Mouse (Mus musculus) lung, adult 2 months (tissue): ENCODE results near the gene Mrpl45.

ENCODE experiments used
- CTCF ChIP-seq: fragments of 200-500 bp; IDR thresholded peaks from 2 replicates; pipeline ENCODE4 v1.5.1; 2011; ENCODE audit warnings: mild to moderate bottlenecking, low read length, control low read depth; ENCODE audit not compliant: insufficient read depth
- POLR2A ChIP-seq: fragments of 200-500 bp; IDR thresholded peaks from 2 replicates; pipeline ENCODE4 v1.6.1; 2011; ENCODE audit warnings: low read depth, mild to moderate bottlenecking, control low read depth, low read length, borderline replicate concordance; ENCODE audit errors: extremely low read depth

DNA sequence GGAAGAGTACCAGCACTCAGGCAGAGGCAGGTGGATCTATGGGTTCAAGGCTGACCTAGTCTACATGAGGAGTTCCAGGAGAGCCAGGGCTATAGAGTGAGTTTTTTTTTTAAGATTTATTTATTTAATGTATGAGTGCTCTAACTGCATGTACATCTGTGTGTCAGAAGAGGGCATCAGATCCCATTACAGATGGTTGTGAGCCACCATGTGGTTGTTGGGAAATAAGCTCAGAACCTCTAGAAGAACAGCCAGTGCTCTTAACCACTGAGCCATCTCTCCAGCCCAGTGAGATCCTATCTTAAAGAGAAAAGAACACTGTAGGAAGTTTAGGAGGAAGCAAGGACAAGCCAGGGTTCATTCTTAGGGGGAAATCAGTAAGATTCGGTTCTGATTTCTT, 14.8 kb downstream of the Mrpl45 start:
- TF ChIP-seq CTCF, result no peak
- TF ChIP-seq POLR2A, result no peak
